Mouse (Mus musculus) CH12.LX (cell line): ENCODE data around the gene 1110017D15Rik. TPM values are rescaled to one million over a fixed set of nuclear protein-coding genes. Genes with fewer than 3 reads are reported as not detected.

ENCODE experiments used
- DNase-seq: peaks from one replicate; pipeline ENCODE4 v3.0.0-alpha.2; 2013; ENCODE audit errors: extremely low read depth
- H3K27ac ChIP-seq: 2 replicates; pipeline ENCODE4 v1.5.1; 2012; ENCODE audit warnings: low read depth, mild to moderate bottlenecking, control low read depth, moderate library complexity; ENCODE audit not compliant: insufficient read depth
- H3K27me3 ChIP-seq: replicated peaks from 2 replicates; pipeline ENCODE3; 2012; ENCODE audit warnings: inconsistent platforms
- H3K36me3 ChIP-seq, 2 experiments: replicated peaks in 1 of 2; 2 replicates each; pipeline versions ENCODE3 to v1.6.1; 2012; ENCODE audit warnings: inconsistent platforms in 1 of 2, low read length in 1 of 2, mild to moderate bottlenecking in 1 of 2, mixed read lengths in 1 of 2, moderate library complexity in 1 of 2; ENCODE audit not compliant: control insufficient read depth in 1 of 2, insufficient read depth in 1 of 2
- H3K4me1 ChIP-seq, 2 experiments: 2 replicates each; pipeline ENCODE4 v1.6.1; 2012; ENCODE audit warnings: inconsistent platforms in 1 of 2, moderate library complexity in 1 of 2; ENCODE audit not compliant: insufficient read depth in 2 of 2, control insufficient read depth in 1 of 2
- H3K4me2 ChIP-seq: 2 replicates; pipeline ENCODE4 v1.6.1; 2012; ENCODE audit warnings: low read depth, mild to moderate bottlenecking, control low read depth; ENCODE audit not compliant: poor library complexity, insufficient read depth, severe bottlenecking
- H3K4me3 ChIP-seq, 3 experiments: fragments of 150-350 bp in 1 of 3; sonication (generic) in 1 of 3; replicated peaks in 1 of 3; 2 replicates each; pipeline versions ENCODE3 to v1.5.1; 2011 to 2012; ENCODE audit warnings: low read depth in 2 of 3, low read length in 2 of 3, mild to moderate bottlenecking in 2 of 3, moderate library complexity in 2 of 3, control low read depth in 1 of 3, improper control_type of control experiment in 1 of 3, inconsistent platforms in 1 of 3, mixed read lengths in 1 of 3; ENCODE audit not compliant: poor library complexity in 1 of 3
- H3K79me2 ChIP-seq: replicated peaks from 2 replicates; pipeline ENCODE4 v1.6.1; 2012; ENCODE audit warnings: mild to moderate bottlenecking, moderate library complexity; ENCODE audit not compliant: control insufficient read depth, poor library complexity, insufficient read depth, severe bottlenecking; ENCODE audit errors: extremely low read depth
- H3K9ac ChIP-seq: 2 replicates; pipeline ENCODE4 v1.6.1; 2012; ENCODE audit warnings: low read depth, mild to moderate bottlenecking, control low read depth, moderate library complexity; ENCODE audit not compliant: insufficient read depth
- H3K9me3 ChIP-seq: replicated peaks from 2 replicates; pipeline ENCODE3; 2012; ENCODE audit warnings: low read length, inconsistent platforms, mixed read lengths
- CHD1 ChIP-seq: IDR thresholded peaks from 2 replicates; pipeline ENCODE4 v1.6.1; 2012; ENCODE audit warnings: low read depth, low read length, improper control_type of control experiment, inconsistent platforms
- CHD2 ChIP-seq: IDR thresholded peaks from 2 replicates; pipeline ENCODE4 v1.6.1; 2011; ENCODE audit warnings: low read length, improper control_type of control experiment
- CTCF ChIP-seq, 2 experiments: IDR thresholded peaks in 1 of 2; conservative IDR thresholded peaks in 1 of 2; 2 replicates each; pipeline ENCODE4 v1.5.1; 2011 to 2012; ENCODE audit warnings: low read depth in 2 of 2, low read length in 2 of 2, improper control_type of control experiment in 1 of 2, inconsistent platforms in 1 of 2, mild to moderate bottlenecking in 1 of 2, moderate library complexity in 1 of 2
- ETS1 ChIP-seq: conservative IDR thresholded peaks from 2 replicates; pipeline ENCODE4 v1.6.1; 2012; ENCODE audit warnings: low read depth, mild to moderate bottlenecking, inconsistent platforms, low read length, improper control_type of control experiment, moderate library complexity
- HCFC1 ChIP-seq: IDR thresholded peaks from 2 replicates; pipeline ENCODE4 v1.6.1; 2012; ENCODE audit warnings: low read depth, mild to moderate bottlenecking, inconsistent platforms, low read length, improper control_type of control experiment
- JUND ChIP-seq: conservative IDR thresholded peaks from 2 replicates; pipeline ENCODE4 v1.6.1; 2011; ENCODE audit warnings: low read depth, low read length, improper control_type of control experiment
- MAZ ChIP-seq: IDR thresholded peaks from 2 replicates; pipeline ENCODE4 v1.6.1; 2012; ENCODE audit warnings: low read depth, mild to moderate bottlenecking, inconsistent platforms, low read length, improper control_type of control experiment, moderate library complexity
- MEF2A ChIP-seq: IDR thresholded peaks from 2 replicates; pipeline ENCODE4 v1.6.1; 2014; ENCODE audit warnings: low read depth, mild to moderate bottlenecking, inconsistent platforms, low read length, improper control_type of control experiment, borderline replicate concordance
- POLR2AphosphoS2 ChIP-seq: IDR thresholded peaks from 2 replicates; pipeline ENCODE4 v1.6.1; 2011; ENCODE audit warnings: low read depth, low read length, improper control_type of control experiment
- RCOR1 ChIP-seq: conservative IDR thresholded peaks from 2 replicates; pipeline ENCODE4 v1.6.1; 2012; ENCODE audit warnings: low read depth, mild to moderate bottlenecking, inconsistent platforms, low read length, improper control_type of control experiment
- SIN3A ChIP-seq: IDR thresholded peaks from 2 replicates; pipeline ENCODE4 v1.6.1; 2012; ENCODE audit warnings: low read length, improper control_type of control experiment, inconsistent platforms
- USF1 ChIP-seq: IDR thresholded peaks from 2 replicates; pipeline ENCODE4 v1.6.1; 2014; ENCODE audit warnings: low read depth, mild to moderate bottlenecking, inconsistent platforms, low read length, improper control_type of control experiment
- USF2 ChIP-seq: conservative IDR thresholded peaks from 2 replicates; pipeline ENCODE4 v1.6.1; 2011; ENCODE audit warnings: low read depth, low read length, improper control_type of control experiment
- ZC3H11A ChIP-seq: IDR thresholded peaks from 2 replicates; pipeline ENCODE4 v1.6.1; 2012; ENCODE audit warnings: low read depth, mild to moderate bottlenecking, inconsistent platforms, low read length, improper control_type of control experiment
- ZMIZ1 ChIP-seq: IDR thresholded peaks from 2 replicates; pipeline ENCODE4 v1.6.1; 2012; ENCODE audit warnings: low read depth, mild to moderate bottlenecking, inconsistent platforms, low read length, improper control_type of control experiment
- ZNF384 ChIP-seq: IDR thresholded peaks from 2 replicates; pipeline ENCODE4 v1.6.1; 2012; ENCODE audit warnings: low read depth, low read length, improper control_type of control experiment, inconsistent platforms
- dilution Hi-C: fragments of 300-500 bp; cut with MboI; formaldehyde crosslinking; loops from 2 replicates; pipeline ENCODE4 v1.14.3; 2020; ENCODE audit warnings: low sequenced_read_pairs; ENCODE audit not compliant: extremely low pct_unique_long_range_greater_than_20kb, extremely low pct_ligation_motif_present
- in situ Hi-C: fragments of 300-500 bp; cut with MboI; formaldehyde crosslinking; loops from 3 replicates; pipeline ENCODE4 v1.14.3; 2019; ENCODE audit warnings: low sequenced_read_pairs, low pct_ligation_motif_present, low pct_unique_long_range_greater_than_20kb, mixed read lengths
- polyA plus RNA-seq: library from polyadenylated mRNA; unstranded; fragments of >175 nt; gene quantifications from 2 replicates; pipeline ENCODE4 v1.2.1, GENCODE M21; 2012; ENCODE audit warnings: low read depth; ENCODE audit not compliant: insufficient read length
- total RNA-seq, 2 experiments: library from RNA; depleted of rRNA; stranded (reverse); fragments of 300-350 nt in 1 of 2; fragments of >200 nt in 1 of 2; gene quantifications; 2 replicates each; pipeline ENCODE4 v1.2.3; 2012 to 2014

Gene 1110017D15Rik
- total and polyA plus RNA-seq, 3 experiments: not detected

- dilution Hi-C loops: no loop called here
- peaks cover 8 to 43% of the 10 kb centered on the region in 2 experiments for H3K36me3 ChIP-seq
These were observed 37.7 kb downstream of the 1110017D15Rik start for GRCm38 (mm10) chr4:41479456-41479804.

GRCm38 (mm10) chr4:41478751-41479455 is 38.2 kb downstream of the 1110017D15Rik start:
- no peak overlapping the region for H3K9ac ChIP-seq
- H3K9me3 ChIP-seq: no peaks in the 10 kb centered on the region
- dilution Hi-C loops: no loop called here
- H3K27ac ChIP-seq: no peak overlapping the region
- H3K36me3 ChIP-seq: peaks cover 8 to 43% of the 10 kb centered on the region in 2 experiments
- H3K27me3 ChIP-seq: no peaks in the 10 kb centered on the region
- H3K4me1 ChIP-seq: no peaks in the 10 kb centered on the region
- TF ChIP-seq CTCF (conservative IDR thresholded peaks at IDR 0.05 in 1 of 2, IDR thresholded peaks at IDR 0.05 in 1 of 2; ENCODE audit: low read depth in 2 of 2, low read length in 2 of 2): peak in 1 of 2 experiments; percentile 38; a peak in 1 of 4 replicates
- TF ChIP-seq USF2: no peak
- TF ChIP-seq, all 38 proteins: peak for 1
- Histone ChIP-seq H3K79me2 (no peaks in the 10 kb centered on the region), H3K4me3 (no peak overlapping the region), H3K4me2 (no peak overlapping the region)
- in situ Hi-C loops: no loop called here
- no peak for DNase-seq

More at GRCm38 (mm10) chr4:41479456-41479804, 37.7 kb downstream of the 1110017D15Rik start:
- Histone ChIP-seq H3K27ac (no peak overlapping the region), H3K4me3 (no peak overlapping the region), H3K9ac (no peak overlapping the region), H3K4me2 (no peak overlapping the region), H3K9me3 (no peaks in the 10 kb centered on the region), H3K79me2 (no peaks in the 10 kb centered on the region), H3K27me3 (no peaks in the 10 kb centered on the region), H3K4me1 (no peaks in the 10 kb centered on the region)
- in situ Hi-C loops: no loop called here
- no peak for DNase-seq
- no peak for TF ChIP-seq POLR2AphosphoS2
- no peak for TF ChIP-seq CHD2
- TF ChIP-seq ZMIZ1: no peak
- TF ChIP-seq MEF2A: no peak
- TF ChIP-seq ZC3H11A: no peak
- no peak for TF ChIP-seq SIN3A
- no peak for TF ChIP-seq HCFC1
- TF ChIP-seq USF1: no peak
- TF ChIP-seq RCOR1: no peak
- no peak for TF ChIP-seq ZNF384
- TF ChIP-seq CHD1: no peak
- TF ChIP-seq JUND: no peak
- TF ChIP-seq ETS1: no peak
- no peak for TF ChIP-seq MAZ
